Mouse (Mus musculus) testis, adult 2 months (tissue): ENCODE data around the gene Fam71e1.

Experiments used
- CTCF ChIP-seq: fragments of 200-500 bp; IDR thresholded peaks from 2 replicates; pipeline ENCODE4 v1.5.1; 2012; ENCODE audit warnings: low read depth, mild to moderate bottlenecking, inconsistent platforms, low read length, moderate library complexity; ENCODE audit not compliant: control insufficient read depth, insufficient read depth, insufficient replicate concordance
- POLR2A ChIP-seq: fragments of 200-500 bp; IDR thresholded peaks from 2 replicates; pipeline ENCODE4 v1.6.1; 2012; ENCODE audit warnings: low read depth, mild to moderate bottlenecking, inconsistent platforms, low read length, moderate library complexity; ENCODE audit not compliant: control insufficient read depth

DNA sequence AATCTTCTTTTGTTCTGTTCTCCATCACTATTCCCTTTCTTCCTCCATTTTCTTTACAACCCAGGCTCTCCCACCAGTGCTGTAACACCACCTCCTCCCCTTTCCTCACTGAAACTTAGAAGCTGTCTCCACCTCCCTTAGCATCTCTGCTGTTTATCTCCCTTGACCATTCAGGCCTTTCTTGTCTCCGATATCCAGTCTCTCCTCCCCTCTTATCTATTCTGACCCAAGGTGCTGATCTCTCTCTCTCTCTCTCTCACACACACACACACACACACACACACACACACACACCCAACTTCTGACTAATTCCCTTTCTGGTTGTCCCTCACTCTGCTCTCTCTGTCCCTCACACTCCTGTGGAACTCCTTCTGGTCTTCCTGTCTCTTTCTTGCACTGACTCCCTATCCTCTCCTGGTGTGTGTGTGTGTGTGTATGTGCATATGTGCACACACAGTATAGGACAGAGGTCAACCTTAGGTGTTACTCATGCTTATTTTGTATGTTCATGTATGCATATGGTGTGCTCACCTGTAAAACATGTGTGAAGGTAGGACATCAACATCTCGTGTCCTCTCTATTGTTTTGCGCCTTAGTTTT, 13.4 kb upstream of the Fam71e1 start:
- TF ChIP-seq CTCF (no peak), POLR2A (no peak)
